8 mouse cellular contexts compared by ENCODE assay signal in the genomic region with DNA sequence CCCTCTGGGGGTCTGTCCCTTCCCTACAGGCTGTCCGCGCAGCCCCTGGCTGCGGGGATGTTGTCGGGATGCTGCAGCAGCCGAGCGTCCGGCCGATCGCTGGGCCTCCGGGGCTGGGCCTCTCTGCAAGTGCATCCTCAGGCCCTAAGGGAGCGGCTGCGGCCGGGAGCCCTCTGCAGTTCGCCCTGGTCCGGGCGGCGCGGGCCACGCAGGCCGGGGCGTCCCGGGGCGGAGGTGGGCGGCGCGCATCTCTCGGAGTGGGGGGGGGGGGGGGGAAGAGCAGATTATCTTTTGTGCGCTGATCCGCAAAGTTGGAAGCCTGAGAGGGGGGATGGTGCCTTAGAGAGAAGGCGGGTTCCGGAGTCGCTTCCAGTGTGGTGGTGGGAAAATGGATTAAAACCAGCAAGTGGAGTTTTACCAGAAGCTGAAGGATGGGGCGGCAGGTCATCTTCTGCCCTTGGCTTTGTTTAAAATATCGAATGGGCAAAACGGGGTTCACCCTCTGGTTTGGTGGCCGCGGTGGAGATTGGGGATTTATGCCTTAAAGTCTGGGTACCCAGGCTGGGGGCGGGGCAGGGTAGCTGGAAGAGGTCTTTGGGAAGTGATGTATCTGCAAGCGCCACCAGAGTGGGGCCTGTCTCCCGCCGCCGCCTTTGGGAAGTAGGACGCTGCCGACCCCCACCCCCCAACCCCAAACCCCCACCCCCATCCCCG. TPM values are rescaled to one million over a fixed set of nuclear protein-coding genes. Genes with fewer than 3 reads are reported as not detected.
A peak's percentile ranks its signal among the peaks of the same experiment; 100 is the strongest.
DNase-seq lines count a peak whose midpoint lies in the region; ATAC-seq and TF ChIP-seq lines count a peak whose summit lies in the region.

No protein-coding gene starts in this region.

- no peaks in the 10 kb centered on the region for H3K36me3 ChIP-seq in ES-Bruce4 (ENCODE audit: control insufficient read depth, insufficient read depth, low read length, poor library complexity, severe bottlenecking)
- no peaks in the 10 kb centered on the region for H3K36me3 ChIP-seq in forebrain, embryonic 15.5 days
- no peaks in the 10 kb centered on the region for H3K36me3 ChIP-seq in midbrain, embryonic 11.5 days (ENCODE audit: control insufficient read depth, insufficient read depth, low read length)

- peak overlapping the region; percentile 53 for H3K4me3 ChIP-seq in ES-Bruce4 (ENCODE audit: low read depth, low read length)
- peak overlapping the region; percentile 58 for H3K4me3 ChIP-seq in forebrain, embryonic 15.5 days
- peak overlapping the region; percentile 63 for H3K4me3 ChIP-seq in midbrain, embryonic 11.5 days (ENCODE audit: low read depth, low read length)

- TF ChIP-seq CTCF in ES-Bruce4 (IDR thresholded peaks at IDR 0.05; ENCODE audit: low read depth, low read length), result no peak

- H3K9me3 ChIP-seq in ES-Bruce4 (replicated peaks; ENCODE audit: control insufficient read depth, insufficient read depth, low read length, poor library complexity, severe bottlenecking), result no peaks in the 10 kb centered on the region
- H3K9me3 ChIP-seq in forebrain, embryonic 15.5 days, result no peaks in the 10 kb centered on the region
- no peaks in the 10 kb centered on the region; the same call in 1 of the 2 replicates for H3K9me3 ChIP-seq in midbrain, embryonic 11.5 days (ENCODE audit: control insufficient read depth, low read length)

- DNase-seq in adrenal gland, postnatal 14 days, result peak; percentile 50
- no peak for DNase-seq in adrenal gland, adult 8-10 months
- DNase-seq in kidney, postnatal 14 days, result peak; percentile 20
- DNase-seq in midbrain, embryonic 11.5 days (ENCODE audit: low spot score, missing footprints), result peak; percentile 95
- DNase-seq in layer of hippocampus, adult 9-10 months (ENCODE audit: low spot score), result no peak
- no peak for DNase-seq in natural killer cell, adult 2 months (ENCODE audit: low spot score in 2 of 2)

- no peak for TF ChIP-seq EP300 in ES-Bruce4 (IDR thresholded peaks at IDR 0.05; ENCODE audit: insufficient read depth, low read depth, low read length)

- ATAC-seq in forebrain, embryonic 15.5 days (replicated peaks), result peak; percentile 33; the same call in 1 of the 2 replicates
- ATAC-seq in midbrain, embryonic 11.5 days (ENCODE audit: low FRiP score), result peak; percentile 68

- peak overlapping the region; percentile 13 for H3K9ac ChIP-seq in ES-Bruce4 (ENCODE audit: low read depth, poor library complexity, severe bottlenecking)
- peak overlapping the region; percentile 64 for H3K9ac ChIP-seq in forebrain, embryonic 15.5 days (replicated peaks)
- peak overlapping the region; percentile 87 for H3K9ac ChIP-seq in midbrain, embryonic 11.5 days (ENCODE audit: low read length)

- peak overlapping the region; percentile 74 for H3K4me2 ChIP-seq in forebrain, embryonic 15.5 days (replicated peaks)
- peak overlapping the region; percentile 90 for H3K4me2 ChIP-seq in midbrain, embryonic 11.5 days

- under 1% methylated on average over 43 of the region's 45 CpGs for WGBS in forebrain, embryonic 15.5 days
- WGBS in midbrain, embryonic 11.5 days, result under 1% methylated on average over 40 of the region's 45 CpGs

- peaks cover 5% of the 10 kb centered on the region for H3K4me1 ChIP-seq in ES-Bruce4 (ENCODE audit: control insufficient read depth, insufficient read depth, low read length)
- H3K4me1 ChIP-seq in forebrain, embryonic 15.5 days, result peaks cover 35% of the 10 kb centered on the region
- H3K4me1 ChIP-seq in midbrain, embryonic 11.5 days (ENCODE audit: control insufficient read depth, insufficient read depth, low read length), result peaks cover 27% of the 10 kb centered on the region

- TF ChIP-seq POLR2A in ES-Bruce4 (IDR thresholded peaks at IDR 0.05; ENCODE audit: insufficient read depth, low read length), result no peak

- H3K27me3 ChIP-seq in ES-Bruce4 (ENCODE audit: control insufficient read depth, insufficient read depth, low read length, poor library complexity, severe bottlenecking), result peaks cover 13% of the 10 kb centered on the region
- H3K27me3 ChIP-seq in forebrain, embryonic 15.5 days, result peaks cover 19% of the 10 kb centered on the region; the same call in 1 of the 2 replicates
- no peaks in the 10 kb centered on the region for H3K27me3 ChIP-seq in midbrain, embryonic 11.5 days (ENCODE audit: control insufficient read depth, insufficient read depth, low read length)

- no peak overlapping the region for H3K27ac ChIP-seq in ES-Bruce4 (ENCODE audit: insufficient read depth, low read length)
- peak overlapping the region; percentile 57 for H3K27ac ChIP-seq in forebrain, embryonic 15.5 days (replicated peaks)
- H3K27ac ChIP-seq in midbrain, embryonic 11.5 days (ENCODE audit: low read depth, low read length), result peak overlapping the region; percentile 64

RNA-seq across cellular contexts. Expression of gene Tox2, which starts 1.8 kb away (rescaled TPM):
- total RNA-seq in adrenal gland, postnatal 14 days (2021), result 5.0 and 9.4 TPM in 2 replicates
- total RNA-seq in adrenal gland, adult 8-10 months (2022), result 10 to 100 TPM in 2 of 4 experiments, 1 to 10 TPM in 2; 2.3 to 11.7 (median 6.8) TPM
- 0.28 and 0.56 TPM in 2 replicates for polyA plus RNA-seq in ES-Bruce4 (2011; ENCODE audit: insufficient read depth, insufficient read length, low read depth, missing spikeins)
- polyA plus RNA-seq in forebrain, embryonic 15.5 days (2015; fragmentation: Nextera tagmentation; extraction: Ambion mirVana), result 18.1 and 19.7 TPM in 2 replicates
- polyA plus RNA-seq in midbrain, embryonic 11.5 days (2014; fragmentation: Nextera tagmentation; extraction: Ambion mirVana), result 37.3 and 38.2 TPM in 2 replicates

Comparison
In these comparisons a context has a peak if more than half of its experiments do, and no peak if none do; other contexts are left out.
1. DNase-seq: peak in adrenal gland, postnatal 14 days (single experiment), kidney, postnatal 14 days (single experiment) and midbrain, embryonic 11.5 days (single experiment); none in adrenal gland, adult 8-10 months (single experiment), layer of hippocampus, adult 9-10 months (single experiment) and natural killer cell, adult 2 months (0 of 2).
2. H3K9ac ChIP-seq: peak in every context shown above with its lines; median percentile 87 in midbrain, embryonic 11.5 days; 64 in forebrain, embryonic 15.5 days; 13 in ES-Bruce4.
3. RNA of gene Tox2, which starts 1.8 kb away (polyA plus RNA-seq): 37.3 to 38.2 TPM in midbrain, embryonic 11.5 days and 18.1 to 19.7 TPM in forebrain, embryonic 15.5 days; 0.28 to 0.56 TPM in ES-Bruce4; every median in the first group is over 10 times any median in the second.
4. Peak in every context shown above with its lines, with median percentiles within 50 percentile points of each other: H3K4me3 ChIP-seq.